Mouse (Mus musculus) heart, postnatal 0 days (tissue): Measurements from ENCODE around the gene Medag. TPM values are rescaled to one million over a fixed set of nuclear protein-coding genes. Genes with fewer than 3 reads are reported as not detected.
A peak's percentile ranks its signal among the peaks of the same experiment; 100 is the strongest.

Experiments
- ATAC-seq: fragments of 200-750 bp; cut with Nextera tagmentation; 2 replicates; pipeline ENCODE4 v1.8.0; 2017; ENCODE audit warnings: low read depth, moderate number of reproducible peaks, moderate library complexity; ENCODE audit not compliant: insufficient read depth
- DNase-seq: peaks from one replicate; pipeline ENCODE4 v3.0.0-alpha.2; 2016; ENCODE audit warnings: low spot score
- H3K27ac ChIP-seq: fragments of 300-500 bp; sonication (generic); 2 replicates; pipeline ENCODE4 v1.5.1; 2014; ENCODE audit warnings: low read depth, mild to moderate bottlenecking
- H3K27me3 ChIP-seq: fragments of 300-500 bp; sonication (generic); 2 replicates; pipeline ENCODE4 v1.6.1; 2014; ENCODE audit warnings: low read length, mixed read lengths; ENCODE audit not compliant: control insufficient read depth, insufficient read depth
- H3K36me3 ChIP-seq: fragments of 300-500 bp; sonication (generic); replicated peaks from 2 replicates; pipeline ENCODE4 v1.6.1; 2014; ENCODE audit warnings: low read length, mixed read lengths; ENCODE audit not compliant: control insufficient read depth, insufficient read depth
- H3K4me1 ChIP-seq: fragments of 300-500 bp; sonication (generic); 2 replicates; pipeline ENCODE4 v1.6.1; 2014; ENCODE audit warnings: antibody characterized with exemption; ENCODE audit not compliant: control insufficient read depth, insufficient read depth
- H3K4me2 ChIP-seq: fragments of 300-500 bp; sonication (generic); 2 replicates; pipeline ENCODE4 v1.6.1; 2014; ENCODE audit warnings: low read depth, mild to moderate bottlenecking, low read length, moderate library complexity
- H3K4me3 ChIP-seq: fragments of 300-500 bp; sonication (generic); 2 replicates; pipeline ENCODE4 v1.5.1; 2014; ENCODE audit warnings: low read depth, low read length
- H3K9ac ChIP-seq: fragments of 300-500 bp; sonication (generic); replicated peaks from 2 replicates; pipeline ENCODE4 v1.6.1; 2014; ENCODE audit warnings: low read depth, low read length, mixed read lengths
- H3K9me3 ChIP-seq: fragments of 300-500 bp; sonication (generic); replicated peaks from 2 replicates; pipeline ENCODE4 v1.6.1; 2016; ENCODE audit warnings: low read length; ENCODE audit not compliant: control insufficient read depth
- CTCF ChIP-seq: IDR thresholded peaks from 2 replicates; pipeline ENCODE4 v1.5.1; 2016; ENCODE audit warnings: antibody characterized with exemption, control low read depth, low read depth
- EP300 ChIP-seq: IDR thresholded peaks from 2 replicates; pipeline ENCODE4 v1.6.1; 2016; ENCODE audit warnings: antibody characterized with exemption, low read depth
- WGBS: fragments of 180-500 bp; shearing (Covaris S2); extraction: QIAGEN DNeasy Blood & Tissue Kit; methylation state at CpG from one replicate; pipeline ENCODE4 v1.1.7; 2014; 5-methylcytosine and 5-hydroxymethylcytosine counted together
- polyA plus RNA-seq: library from polyadenylated mRNA; unstranded; fragments of >200 nt; fragmentation: Nextera tagmentation; extraction: Ambion mirVana; gene quantifications from 2 replicates; pipeline ENCODE4 v1.2.1, GENCODE M21; 2015
- total RNA-seq: library from RNA; depleted of rRNA; stranded (reverse); fragments of >200 nt; gene quantifications from 2 replicates; pipeline ENCODE4 v1.2.3, GENCODE M21; 2014; ENCODE audit warnings: low replicate concordance

The Medag gene
- total and polyA plus RNA-seq, 2 experiments from 2014 or later: 2.0 to 7.7 TPM

DNA sequence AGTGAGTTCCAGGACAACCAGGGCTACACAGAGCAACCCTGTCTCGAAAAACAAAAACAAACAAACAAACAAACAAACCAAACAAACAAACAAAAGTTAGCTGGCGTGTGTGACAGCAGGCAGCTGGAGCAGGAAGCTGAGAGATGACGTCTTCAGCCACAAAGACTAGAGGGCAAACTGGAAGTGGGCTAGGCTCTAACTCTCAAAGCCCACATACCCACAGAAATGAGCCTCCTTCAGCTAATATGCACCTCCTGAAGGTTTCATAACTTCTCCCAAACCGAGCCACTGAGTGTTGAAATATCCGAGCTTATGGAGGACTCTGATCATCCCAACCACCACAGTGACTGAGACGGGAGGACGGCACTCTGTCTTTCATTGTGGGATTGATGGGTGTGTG is 34.9 kb downstream of the Medag start:
- WGBS: 80% methylated on average over 7 of the region's 7 CpGs
- Histone ChIP-seq H3K27ac (no peak overlapping the region), H3K9me3 (no peaks in the 10 kb centered on the region; the same call in 1 of the 2 replicates), H3K4me1 (no peaks in the 10 kb centered on the region), H3K4me3 (no peak overlapping the region), H3K4me2 (no peak overlapping the region), H3K36me3 (no peaks in the 10 kb centered on the region), H3K27me3 (0 out of 2 replicates have a peak, but pooled peaks cover 4% of the 10 kb centered on the region), H3K9ac (no peak overlapping the region)
- no peak for ATAC-seq
- TF ChIP-seq CTCF (no peak), EP300 (no peak)
- no peak for DNase-seq

DNA sequence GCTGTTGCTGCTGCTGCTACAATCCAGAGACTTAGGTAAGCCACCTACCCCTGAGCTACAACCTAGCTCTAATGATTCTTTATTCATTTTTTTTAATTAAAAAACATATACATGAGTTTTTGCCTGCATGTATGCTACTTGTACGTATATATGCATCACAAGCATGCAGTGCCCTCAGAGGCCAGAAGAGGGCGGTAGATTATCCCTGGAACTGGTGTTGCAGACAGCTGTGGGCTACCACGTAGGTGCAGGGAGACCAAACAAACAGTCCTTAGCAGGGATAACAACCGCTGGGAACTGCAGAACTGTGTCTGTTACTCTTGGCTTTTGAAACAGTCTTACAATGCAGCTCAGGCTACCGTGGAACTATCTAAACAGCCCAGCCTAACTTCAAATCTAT is 36.2 kb downstream of the Medag start:
- 87% methylated on average over 5 of the region's 5 CpGs for WGBS
- TF ChIP-seq CTCF (no peak), EP300 (no peak)
- Histone ChIP-seq H3K27me3 (0 out of 2 replicates have a peak, but pooled peaks cover 4% of the 10 kb centered on the region), H3K9ac (no peak overlapping the region), H3K27ac (no peak overlapping the region), H3K4me3 (no peak overlapping the region), H3K9me3 (no peaks in the 10 kb centered on the region; the same call in 1 of the 2 replicates), H3K36me3 (no peaks in the 10 kb centered on the region), H3K4me1 (no peaks in the 10 kb centered on the region), H3K4me2 (no peak overlapping the region)
- DNase-seq (no peak), ATAC-seq (no peak)

DNA sequence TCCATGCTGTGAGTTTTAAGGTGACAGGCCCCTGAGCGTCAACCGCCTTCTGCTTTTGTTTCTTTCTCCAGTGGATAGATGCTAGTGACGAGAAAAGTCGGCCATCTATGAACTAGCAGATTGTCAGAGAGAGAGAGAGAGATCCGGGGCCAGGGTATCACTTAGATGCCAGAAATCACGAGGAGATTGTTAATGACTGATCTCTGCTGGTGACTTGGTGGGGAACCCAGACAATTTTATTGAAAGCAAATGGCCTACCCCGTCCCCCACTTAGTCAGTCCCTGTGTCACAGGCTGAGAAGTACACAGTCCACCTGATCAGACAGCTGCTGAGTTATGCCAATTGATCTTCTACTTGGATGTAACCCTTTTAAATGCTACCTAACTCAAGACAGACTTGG is 37.9 kb downstream of the Medag start:
- H3K27me3 ChIP-seq: no peaks in the 10 kb centered on the region
- H3K4me1 ChIP-seq: no peaks in the 10 kb centered on the region
- no peak overlapping the region for H3K4me3 ChIP-seq
- no peak overlapping the region for H3K4me2 ChIP-seq
- TF ChIP-seq EP300 (no peak), CTCF (no peak)
- H3K27ac ChIP-seq: no peak overlapping the region
- no peaks in the 10 kb centered on the region; the same call in 1 of the 2 replicates for H3K9me3 ChIP-seq
- H3K9ac ChIP-seq: no peak overlapping the region
- no peaks in the 10 kb centered on the region for H3K36me3 ChIP-seq
- 85% methylated on average over 7 of the region's 7 CpGs for WGBS
- no peak for ATAC-seq
- no peak for DNase-seq

- ATAC-seq: no peak
Observed at GRCm38 (mm10) chr5:149451209-149451681, 39.7 kb downstream of the Medag start.

GRCm38 (mm10) chr5:149454281-149454680 is 42.7 kb downstream of the Medag start:
- ATAC-seq (no peak), DNase-seq (no peak)
- H3K4me2 ChIP-seq: no peak overlapping the region
- H3K9ac ChIP-seq: no peak overlapping the region
- no peak overlapping the region for H3K27ac ChIP-seq
- H3K4me1 ChIP-seq: no peaks in the 10 kb centered on the region
- no peak overlapping the region for H3K4me3 ChIP-seq
- no peaks in the 10 kb centered on the region for H3K9me3 ChIP-seq
- WGBS: 29% methylated on average over 6 of the region's 6 CpGs
- no peaks in the 10 kb centered on the region for H3K36me3 ChIP-seq
- H3K27me3 ChIP-seq: no peaks in the 10 kb centered on the region
- TF ChIP-seq CTCF: peak; percentile 64
- no peak for TF ChIP-seq EP300

More at GRCm38 (mm10) chr5:149451209-149451681, 39.7 kb downstream of the Medag start:
- H3K36me3 ChIP-seq: no peaks in the 10 kb centered on the region
- no peaks in the 10 kb centered on the region for H3K4me1 ChIP-seq
- no peak for TF ChIP-seq CTCF
- no peak overlapping the region for H3K4me3 ChIP-seq
- WGBS: 42% methylated on average over 7 of the region's 7 CpGs
- no peak for DNase-seq
- no peaks in the 10 kb centered on the region; the same call in 1 of the 2 replicates for H3K9me3 ChIP-seq
- no peak overlapping the region for H3K27ac ChIP-seq
- H3K27me3 ChIP-seq: no peaks in the 10 kb centered on the region
- H3K4me2 ChIP-seq: no peak overlapping the region
- H3K9ac ChIP-seq: no peak overlapping the region

DNA sequence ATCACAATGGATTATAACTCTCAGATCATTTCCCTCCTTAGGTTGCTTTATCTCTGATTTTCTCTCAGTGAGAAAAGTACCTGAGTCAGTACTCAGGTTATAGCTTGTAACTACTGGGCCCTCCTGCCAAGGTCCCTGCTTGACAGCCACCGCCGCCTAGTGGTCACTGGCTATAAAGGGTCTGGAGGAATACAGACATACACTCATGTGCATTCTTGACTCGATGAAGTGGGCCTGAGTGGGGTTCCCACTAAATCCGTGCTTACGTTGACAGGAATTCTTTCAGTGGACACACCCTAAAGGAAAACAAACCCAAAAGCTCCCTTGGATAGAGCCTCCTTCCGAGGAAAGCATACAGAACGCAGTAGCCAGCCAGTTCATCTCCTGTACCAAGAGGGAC is 45.0 kb downstream of the Medag start:
- WGBS: 82% methylated on average over 7 of the region's 7 CpGs
- no peak overlapping the region for H3K27ac ChIP-seq

More for the DNA sequence above, 45.0 kb downstream of the Medag start:
- H3K9me3 ChIP-seq: no peaks in the 10 kb centered on the region
- no peak overlapping the region for H3K9ac ChIP-seq
- H3K4me3 ChIP-seq: no peak overlapping the region
- H3K4me1 ChIP-seq: no peaks in the 10 kb centered on the region
- DNase-seq (no peak), ATAC-seq (no peak)
- no peak for TF ChIP-seq CTCF
- no peak for TF ChIP-seq EP300
- H3K27me3 ChIP-seq: no peaks in the 10 kb centered on the region
- H3K36me3 ChIP-seq: no peaks in the 10 kb centered on the region
- H3K4me2 ChIP-seq: no peak overlapping the region
